Mouse (Mus musculus) adrenal gland, adult 8-10 months (tissue): ENCODE measurements at regions not wholly inside any gene's neighbourhood (a gene's known extent, or its start where the extent isn't known, plus 50 kb on each side); places are given as distances from the start of the nearest gene placed in this dataset.

Source experiments
- DNase-seq: peaks from one replicate; pipeline ENCODE4 v3.0.0; 2022

DNA sequence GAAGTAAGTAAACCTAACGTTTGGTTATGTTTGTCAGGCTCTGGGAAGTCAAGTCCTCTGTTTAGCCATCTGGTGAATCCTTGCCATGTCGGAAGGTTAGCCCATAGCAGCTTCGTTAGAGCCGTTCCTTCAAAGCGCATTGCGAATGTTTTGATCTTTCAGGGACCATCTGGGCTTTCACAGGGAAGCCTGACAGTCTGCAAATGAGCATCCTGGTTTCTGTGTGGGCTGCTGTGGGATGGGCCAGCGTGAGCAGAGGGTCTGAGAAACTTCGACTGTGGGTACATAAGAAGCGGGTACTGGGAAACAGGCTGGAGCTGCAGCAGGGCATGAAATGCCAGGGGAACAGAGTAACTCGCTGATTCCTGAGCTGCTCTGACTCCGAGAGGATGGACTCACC, 274.7 kb upstream of the Nr2f2 start:
- DNase-seq, result no peak

DNA sequence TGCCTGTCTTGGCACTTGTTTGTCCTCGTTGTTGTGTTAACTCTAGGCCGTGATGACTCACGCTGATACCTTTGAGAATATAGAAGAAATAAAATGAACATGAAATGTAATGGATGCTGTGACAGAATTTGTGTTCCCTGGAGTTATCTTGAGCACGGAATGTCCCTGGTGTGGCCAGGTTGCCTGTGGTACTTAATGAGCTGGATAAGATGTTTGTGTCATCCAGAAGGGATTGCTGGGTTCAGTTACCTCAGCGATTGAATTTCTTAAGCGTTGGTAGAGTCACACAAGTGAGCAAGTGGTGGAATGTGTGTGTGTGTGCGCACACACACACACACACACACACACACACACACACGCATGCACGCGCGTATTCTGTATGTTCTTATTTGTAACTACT, 274.0 kb upstream of the Nr2f2 start:
- no peak for DNase-seq

DNA sequence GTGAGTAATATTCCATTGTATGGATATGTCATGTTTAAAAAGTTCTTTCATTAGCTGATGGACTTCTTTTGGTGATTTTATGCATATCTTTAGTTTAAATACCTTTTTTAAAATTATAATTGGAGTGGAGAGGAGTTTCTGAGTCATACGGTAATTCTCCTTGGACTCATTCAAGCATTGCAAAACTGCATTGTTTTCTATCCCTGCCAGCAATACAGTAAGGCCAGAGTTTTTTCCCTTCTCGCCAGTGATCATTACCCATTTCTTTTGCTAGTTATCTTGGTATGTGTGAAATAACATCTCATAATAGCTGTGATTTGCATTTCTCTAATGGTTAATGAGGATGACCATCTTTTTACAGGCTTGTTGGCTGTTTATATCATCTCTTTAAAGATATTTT, 271.6 kb upstream of the Nr2f2 start:
- no peak for DNase-seq

DNA sequence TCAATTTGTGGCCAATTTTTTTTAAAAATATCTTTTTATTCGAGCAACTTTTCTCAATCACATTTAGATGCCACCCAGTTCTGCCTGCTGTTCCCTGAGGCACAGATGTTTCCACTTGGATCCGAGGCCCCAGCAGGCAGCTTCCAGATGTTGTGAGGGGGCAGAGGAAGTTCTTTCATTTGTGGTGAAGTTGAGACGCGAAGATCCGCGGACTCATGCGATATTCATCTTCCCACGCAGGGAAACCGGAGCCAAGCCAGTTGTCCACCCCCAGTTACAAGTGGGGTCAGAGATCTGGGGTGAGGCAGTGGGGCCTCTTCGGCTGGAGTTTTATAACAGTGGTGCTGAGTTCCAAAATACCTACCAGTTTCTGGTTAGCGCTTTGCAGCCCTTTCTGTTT, 267.5 kb upstream of the Nr2f2 start:
- no peak for DNase-seq

DNA sequence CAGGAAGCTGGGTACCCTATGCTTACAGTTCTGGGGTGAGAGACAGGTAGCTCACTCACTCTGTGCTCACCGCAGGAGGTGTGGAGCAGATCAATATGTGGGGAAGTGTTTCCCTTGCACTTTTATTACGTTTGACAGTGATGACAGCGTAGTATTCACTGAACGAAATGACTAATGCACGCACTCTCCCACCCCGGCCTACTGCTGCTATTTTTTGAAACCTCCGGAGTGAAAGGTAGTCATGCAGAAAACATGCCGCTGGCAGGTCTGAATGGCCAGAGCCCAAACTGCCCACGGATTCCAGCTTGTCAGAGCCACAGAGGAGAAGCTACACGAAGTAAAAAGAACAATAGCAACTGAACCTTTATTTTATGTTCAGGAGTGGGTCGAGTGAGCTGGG, 267.0 kb upstream of the Nr2f2 start:
- no peak for DNase-seq

DNA sequence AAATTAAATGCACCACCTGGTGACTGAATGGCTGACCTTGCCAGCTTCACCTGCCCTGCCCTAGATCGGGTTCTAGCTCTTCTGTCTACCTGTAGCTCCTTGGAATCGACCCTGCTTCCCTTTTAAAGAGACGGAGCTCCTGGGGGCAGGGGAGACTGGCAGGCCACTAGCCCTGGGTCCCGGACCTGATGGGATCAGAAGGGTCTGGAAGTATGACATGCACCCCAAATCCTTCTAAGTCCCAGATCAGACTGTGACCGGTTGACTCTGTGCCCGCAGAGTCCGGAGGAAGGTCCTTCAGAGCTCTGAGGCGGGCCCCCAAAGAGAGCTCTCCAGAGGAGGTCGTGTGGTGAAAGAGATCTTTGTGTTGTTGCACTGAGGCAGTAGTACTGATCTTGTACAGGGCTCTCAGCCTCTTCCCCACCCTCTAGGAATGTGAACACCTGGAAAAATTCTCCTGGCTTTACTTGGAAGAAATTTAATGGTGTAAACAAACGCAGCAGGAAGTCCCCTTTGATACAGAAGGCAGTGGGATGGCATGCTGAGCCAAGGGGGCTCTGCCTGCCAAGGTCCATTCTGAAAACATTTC, 259.2 kb upstream of the Nr2f2 start:
- DNase-seq, result no peak

DNA sequence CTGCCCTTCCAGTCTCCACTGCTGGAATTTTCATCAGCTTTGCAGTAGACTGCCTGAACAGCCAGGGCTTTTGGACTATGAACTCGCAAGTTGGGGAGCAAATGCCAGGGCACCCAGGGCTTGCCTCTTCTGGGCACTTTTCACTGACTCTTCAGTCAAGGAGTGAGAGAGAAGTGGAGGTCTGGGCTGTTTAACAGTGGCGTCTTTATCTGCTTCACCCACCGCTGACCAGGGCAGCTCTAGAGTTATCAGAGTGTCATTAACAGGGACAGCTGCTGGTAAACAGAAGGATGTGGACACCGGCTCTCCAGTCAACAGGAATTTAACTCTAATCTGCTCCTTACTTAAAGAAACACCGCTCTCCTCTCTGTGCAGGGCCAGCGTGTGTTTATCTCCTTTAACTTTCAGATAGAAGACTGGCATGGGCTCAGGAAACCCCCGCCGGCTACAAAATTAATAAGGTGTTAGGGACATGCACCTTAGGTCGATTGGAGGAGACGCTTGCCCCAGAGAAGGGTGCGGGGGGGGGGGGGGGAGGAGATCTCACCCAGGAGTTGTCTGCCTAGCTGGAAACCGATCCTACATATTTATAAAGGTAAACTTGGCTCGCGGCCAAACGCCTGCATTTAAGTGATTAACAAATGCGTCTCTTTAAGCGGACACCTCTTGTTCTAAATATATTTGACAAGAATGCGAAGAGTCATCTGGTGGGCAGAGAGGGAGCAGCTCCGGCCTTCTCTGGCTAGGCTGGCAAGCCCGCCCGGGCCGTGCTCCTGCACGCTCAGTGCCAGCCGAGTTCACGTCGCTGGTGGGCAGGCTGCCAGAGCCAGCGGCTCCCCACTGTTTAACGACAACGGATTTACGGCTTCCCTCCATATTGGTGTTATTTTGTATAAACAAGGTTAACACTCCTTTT, 258.4 kb upstream of the Nr2f2 start:
- peak; percentile 32 for DNase-seq

DNA sequence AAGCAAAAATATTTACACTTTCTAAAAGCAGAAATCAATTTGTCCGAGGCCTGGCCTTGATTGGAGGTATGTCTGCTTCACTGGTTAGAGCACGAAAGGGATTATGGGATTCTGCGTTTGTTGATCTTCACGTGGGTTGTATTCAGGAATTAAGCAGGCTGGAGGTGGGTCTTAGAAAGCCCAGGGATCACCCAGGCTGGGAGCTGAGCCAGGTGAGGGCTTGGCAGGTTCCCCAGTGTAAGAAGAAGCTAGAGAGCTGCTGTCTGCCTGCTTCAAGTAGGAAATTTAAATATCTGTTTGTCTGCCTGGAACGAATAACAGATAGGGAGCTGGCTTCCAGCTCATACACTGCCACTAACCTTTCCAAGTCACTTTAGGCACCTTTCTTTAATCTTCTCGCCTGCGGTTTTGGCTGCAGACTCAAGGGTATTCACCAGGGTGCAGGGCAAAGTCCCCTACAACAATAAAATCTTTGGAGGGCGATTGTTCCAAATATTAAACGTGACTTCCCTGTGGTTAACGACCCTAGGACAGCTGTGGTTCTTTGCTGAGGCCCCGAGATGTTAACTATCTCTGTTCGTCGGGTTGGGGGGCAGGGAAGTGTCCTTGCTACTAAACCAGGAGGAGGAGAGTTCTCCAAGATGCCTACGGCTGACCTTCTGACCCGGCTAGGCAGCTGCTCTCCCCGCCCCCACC, 257.6 kb upstream of the Nr2f2 start:
- DNase-seq, result no peak

DNA sequence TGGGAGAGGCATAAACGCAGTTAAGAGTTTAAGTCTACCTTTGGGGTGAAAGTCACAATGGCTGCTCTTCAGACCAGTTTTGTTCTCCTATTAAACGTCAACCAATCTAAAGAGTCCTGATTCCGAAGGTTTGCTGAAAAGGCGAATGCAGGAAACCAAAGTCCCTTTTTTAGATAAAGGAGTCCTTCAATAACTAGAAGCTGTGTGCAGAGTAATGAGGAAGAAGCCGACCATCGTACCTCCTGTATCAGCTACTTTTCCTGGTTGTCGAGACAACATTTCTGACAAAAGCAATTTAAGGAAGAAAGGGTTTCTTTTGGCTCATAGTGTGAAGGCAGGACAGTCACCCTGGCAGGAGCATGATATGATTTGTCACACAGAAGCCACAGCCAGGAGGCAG, 252.9 kb upstream of the Nr2f2 start:
- no peak for DNase-seq

DNA sequence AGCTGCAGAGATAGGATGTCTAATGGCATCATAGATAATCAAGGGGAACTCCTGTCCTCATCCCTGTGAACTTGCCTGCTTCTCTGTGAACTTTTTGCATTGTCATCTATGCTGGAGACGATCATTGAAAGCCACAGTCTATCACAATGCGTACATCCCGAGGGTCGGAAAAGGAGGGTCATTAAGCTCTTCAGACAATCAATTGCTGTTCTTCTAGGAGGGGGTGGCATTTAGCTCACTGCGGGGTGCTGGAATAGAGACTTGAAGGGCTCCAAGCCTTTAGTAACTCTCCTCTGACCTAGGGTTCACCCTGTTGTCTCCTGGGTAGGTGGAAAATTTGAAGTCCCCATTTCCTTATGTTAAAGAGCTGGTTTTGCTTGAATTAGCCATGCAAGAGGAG, 251.7 kb upstream of the Nr2f2 start:
- no peak for DNase-seq

DNA sequence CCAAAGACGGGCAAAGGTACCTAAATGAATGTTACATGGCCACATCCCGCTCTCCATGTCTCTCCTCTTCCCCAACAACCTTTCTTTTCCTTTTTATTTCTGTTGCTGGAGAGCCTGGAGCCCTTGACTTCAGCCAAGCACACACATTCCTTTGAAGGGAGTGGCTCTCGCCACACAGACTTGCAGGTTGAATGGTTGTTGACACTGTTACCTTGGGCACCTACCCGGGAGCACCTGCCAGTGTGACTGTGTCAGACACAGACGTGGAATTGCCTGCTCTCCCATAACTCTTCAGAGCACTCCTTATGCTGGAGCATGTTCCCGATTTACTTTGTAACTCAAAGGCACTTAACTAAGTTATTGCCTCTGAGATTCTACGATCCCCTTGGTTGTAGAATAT, 240.0 kb upstream of the Nr2f2 start:
- DNase-seq, result no peak

DNA sequence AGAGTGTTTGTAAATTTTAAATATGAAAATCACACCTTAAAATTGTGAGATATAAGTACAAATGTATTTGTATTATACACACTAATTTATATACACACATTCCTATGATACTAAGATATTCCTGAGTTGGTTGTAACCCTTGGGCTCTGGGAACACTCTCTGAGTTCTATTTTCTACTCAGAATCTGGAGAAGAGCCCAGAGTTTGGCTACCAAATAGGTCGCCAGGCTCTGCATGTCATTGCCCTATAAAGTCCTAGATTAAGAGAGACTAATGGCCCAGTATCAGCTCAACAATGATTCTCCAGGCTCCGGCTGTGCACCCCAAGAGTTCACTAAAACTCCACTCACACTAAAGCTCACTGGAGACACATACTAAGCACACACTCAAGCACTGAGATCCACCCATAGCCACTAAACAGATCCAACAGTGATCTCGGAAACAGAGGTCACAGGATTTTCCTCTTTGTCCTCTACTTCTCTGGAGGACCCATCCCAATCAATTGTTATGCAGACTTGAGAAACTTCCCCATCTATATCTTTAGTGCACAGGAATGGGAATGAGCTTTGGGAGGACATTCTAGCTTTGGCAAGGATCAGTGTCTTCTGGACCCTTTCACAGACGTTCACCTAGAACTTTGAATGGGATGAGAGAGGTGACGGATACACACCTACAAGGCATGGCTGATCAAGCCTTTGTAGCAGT, 238.1 kb upstream of the Nr2f2 start:
- DNase-seq, result no peak

DNA sequence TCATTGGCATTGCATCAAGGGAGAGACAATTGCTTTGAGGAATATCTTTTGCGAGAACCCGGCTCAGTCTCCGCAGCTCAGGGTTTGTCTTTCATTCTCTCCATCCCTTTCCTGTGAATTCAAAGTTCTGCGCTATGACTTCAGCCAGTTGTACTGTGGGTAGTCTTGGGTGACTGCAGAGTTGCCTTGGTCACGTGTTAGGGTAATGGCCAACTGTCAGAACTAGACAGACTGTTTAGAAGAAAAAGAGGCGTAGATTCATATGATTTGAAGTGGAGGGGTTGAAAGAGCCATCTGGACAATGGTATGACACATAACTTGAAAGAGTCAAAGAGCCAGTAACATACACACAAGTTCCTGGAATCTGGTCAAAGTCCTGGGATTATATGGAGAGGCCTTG, 226.5 kb upstream of the Nr2f2 start:
- DNase-seq, result no peak

DNA sequence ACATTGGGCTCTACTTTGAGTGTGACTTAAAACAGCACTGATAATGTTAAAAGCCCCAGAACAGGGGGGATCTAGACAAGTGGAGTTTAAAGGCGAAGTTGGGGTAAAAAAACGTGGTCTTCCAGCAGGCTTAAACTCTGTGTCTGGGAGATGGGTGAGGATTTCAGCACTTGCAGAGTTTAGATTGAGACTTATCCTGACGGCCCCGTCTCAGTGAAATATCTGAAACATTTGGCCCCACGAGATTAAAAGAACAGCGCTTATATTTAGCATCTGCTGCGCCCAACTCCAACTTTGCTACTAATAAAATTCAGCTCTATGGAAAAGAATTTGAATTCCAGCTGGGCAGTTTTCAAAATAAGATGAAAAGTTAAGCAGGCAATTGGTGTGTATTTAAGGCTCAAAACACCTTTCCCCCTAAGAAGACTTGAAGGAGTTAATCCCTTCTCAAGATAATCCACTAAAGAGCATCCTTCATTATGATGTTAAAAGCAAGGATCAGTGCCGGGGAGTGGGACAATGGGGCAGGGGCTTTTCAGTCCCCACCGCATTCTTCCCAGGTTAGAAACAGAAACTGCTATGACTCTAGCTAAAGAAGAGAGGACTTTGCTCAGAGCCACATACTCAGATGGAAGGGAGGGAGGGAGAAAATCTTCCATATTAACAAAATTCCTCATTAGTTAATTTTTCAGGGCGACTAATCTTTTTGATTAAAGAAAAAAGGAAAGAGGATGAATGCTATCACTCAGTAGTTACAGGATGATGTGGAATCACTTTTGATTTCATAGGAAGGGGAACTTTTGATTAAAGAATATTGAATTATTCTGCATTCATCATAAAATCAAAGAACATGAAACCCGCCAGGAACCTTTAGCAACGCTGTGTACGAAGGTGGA, 225.1 kb upstream of the Nr2f2 start:
- no peak for DNase-seq

DNA sequence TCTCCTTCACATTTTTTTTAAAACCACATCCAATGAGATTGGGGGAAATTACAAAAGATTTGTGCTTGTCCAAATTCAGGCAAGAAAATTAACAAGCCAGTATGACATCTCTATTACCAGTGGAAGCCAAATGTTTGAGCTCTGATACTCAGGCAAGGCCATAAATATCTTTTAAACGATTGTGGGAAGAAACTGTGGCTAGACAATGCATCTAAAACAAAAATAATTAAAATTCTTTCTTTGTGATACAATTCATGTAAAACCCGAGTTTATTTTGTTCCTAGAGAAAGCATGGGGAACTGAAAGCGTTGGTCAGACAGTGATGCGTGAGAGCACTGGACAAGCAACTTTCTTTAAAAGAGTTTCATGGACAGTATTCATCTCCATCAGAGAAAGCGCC, 223.2 kb upstream of the Nr2f2 start:
- DNase-seq, result no peak

DNA sequence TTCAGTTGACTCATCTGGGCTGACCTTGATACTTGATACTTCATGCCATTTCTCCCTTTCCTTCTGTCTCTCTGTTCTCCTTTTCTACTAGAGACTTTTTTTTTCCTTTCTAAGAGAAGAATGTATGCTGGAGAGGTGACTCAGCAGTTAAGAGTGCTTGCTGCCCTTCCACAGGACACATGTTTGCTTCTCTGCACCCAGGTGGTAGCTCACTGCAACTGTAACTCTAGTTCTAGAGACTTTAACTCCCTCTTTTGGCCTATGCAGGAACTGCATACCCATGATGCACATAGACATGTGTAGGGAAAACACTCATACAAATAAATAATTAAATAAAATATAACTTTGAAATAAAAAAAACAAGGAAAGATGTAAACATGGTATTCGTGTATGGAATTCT, 221.5 kb upstream of the Nr2f2 start:
- no peak for DNase-seq

DNA sequence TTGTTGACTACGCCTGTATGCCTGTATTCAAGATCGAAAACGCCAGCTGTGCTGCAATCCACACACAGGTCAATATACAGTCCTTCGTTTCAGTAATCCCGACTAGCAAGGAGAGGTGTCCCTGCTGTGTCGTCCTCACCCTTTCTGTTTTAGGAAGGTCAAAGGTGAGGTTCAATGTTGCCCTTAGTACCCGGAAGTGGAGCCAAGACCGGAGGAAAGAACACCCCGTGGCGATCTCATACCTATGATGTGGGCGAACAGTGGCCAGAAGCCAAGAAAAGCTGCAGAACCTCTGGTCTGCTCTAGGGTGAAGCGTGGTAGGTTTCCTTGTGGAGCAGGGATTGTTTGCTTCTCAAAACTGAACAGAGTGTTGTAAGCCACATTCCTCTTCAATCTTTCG, 217.9 kb upstream of the Nr2f2 start:
- DNase-seq, result no peak

DNA sequence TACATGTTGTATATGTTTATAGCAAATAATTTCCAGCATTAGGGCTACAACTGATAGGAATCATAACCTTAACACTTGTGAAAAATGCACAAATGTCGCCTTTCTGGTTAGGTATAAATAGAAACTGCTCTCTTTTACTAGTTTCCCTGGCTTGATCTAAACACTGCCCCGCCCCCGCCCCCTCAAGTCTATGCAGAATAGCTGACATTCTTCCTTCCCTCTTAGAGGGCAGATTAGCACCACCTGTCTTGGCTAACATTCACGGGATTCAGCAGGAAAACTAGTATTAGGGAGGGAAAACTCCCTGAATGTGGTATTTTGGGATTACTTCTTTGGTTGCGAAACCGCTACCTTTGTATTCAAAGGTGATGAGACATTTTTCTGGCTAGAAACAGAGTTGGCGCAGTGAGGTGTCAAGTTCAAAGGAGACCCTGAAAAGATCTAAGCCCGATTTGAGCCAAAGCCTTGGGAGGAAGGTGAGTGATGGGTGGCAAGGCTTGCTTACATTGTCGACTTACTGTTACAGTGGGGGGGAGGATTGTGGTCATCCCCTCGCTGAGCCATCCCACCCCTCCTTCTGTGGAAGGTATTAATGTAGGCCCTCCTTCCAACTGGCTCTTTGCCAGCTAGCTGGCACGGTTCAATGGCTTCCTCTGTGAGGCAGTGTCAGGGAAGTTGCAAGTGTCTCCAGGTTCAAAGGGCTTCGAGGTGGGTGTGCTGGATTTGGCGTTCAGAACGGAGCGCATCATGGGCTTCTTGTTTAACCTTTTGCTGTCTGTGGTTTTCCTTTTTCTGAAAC, 209.8 kb upstream of the Nr2f2 start:
- DNase-seq, result peak; percentile 2

DNA sequence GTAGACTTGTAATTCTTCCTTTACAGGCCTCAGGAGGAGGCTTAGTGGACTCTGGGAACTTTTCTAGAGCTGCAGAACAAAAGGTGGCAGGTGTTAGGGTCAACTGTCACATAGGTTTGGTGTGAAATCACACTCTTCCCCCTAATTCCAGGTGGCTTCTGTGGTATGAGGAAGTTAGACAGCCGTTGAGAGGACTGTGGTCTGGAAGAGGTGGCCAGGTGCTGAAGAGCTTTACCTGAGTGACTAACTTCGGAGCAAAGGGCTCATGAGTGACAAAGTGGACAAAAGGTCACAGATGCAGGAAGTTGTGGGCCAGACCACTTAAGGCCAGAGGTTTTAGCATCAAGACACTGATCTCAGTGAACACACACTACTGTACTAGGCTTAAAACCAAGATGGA, 209.1 kb upstream of the Nr2f2 start:
- DNase-seq, result no peak

DNA sequence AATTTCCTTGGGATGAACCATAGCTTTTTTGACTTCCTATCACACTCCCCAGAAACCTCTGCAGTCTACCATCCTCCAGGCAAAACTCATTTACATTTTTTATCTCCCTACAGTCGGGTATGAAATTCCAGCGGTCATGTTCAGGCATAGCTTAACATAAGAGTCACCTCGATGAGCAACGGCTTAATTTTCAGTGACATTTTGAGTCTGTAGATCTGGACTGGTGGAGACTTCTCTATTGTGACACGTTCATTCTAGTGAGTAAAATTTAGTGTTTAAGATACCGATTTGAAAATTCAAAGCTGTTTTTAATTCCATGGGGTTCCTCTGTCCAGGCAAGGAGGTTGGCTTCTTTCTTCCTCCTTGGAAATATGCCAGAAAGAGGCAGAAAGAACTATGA, 207.7 kb upstream of the Nr2f2 start:
- DNase-seq, result no peak

DNA sequence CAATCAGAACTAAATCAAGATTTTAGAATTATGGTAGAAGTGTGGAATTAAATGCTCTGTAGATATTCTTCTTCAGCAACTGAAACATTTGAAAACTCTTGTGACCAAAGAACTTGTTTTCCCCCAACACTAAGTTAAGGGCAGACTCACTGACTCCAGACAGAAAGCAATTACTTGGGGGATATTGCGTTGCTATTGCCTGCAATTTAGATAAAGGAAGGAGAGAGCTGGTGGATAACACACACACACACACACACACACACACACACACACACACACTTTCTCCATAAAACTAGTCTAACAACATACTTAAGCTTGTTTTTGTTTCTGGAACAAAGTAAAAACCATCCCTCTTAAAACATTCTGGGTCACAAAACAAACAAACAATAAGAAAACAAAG, 198.5 kb upstream of the Nr2f2 start:
- no peak for DNase-seq
